Mouse (Mus musculus) CH12.LX (cell line): ENCODE measurements at regions not wholly inside any gene's neighbourhood (a gene's known extent, or its start where the extent isn't known, plus 50 kb on each side); places are given as distances from the start of the nearest gene placed in this dataset.
"Not testable (repeated sequence)": the region's sequence is repeated elsewhere in the genome, so short reads cannot be mapped to it uniquely, and the experiment has no call there.

Experiments
- DNase-seq: peaks from one replicate; pipeline ENCODE4 v3.0.0-alpha.2; 2013; ENCODE audit errors: extremely low read depth
- H3K27ac ChIP-seq: 2 replicates; pipeline ENCODE4 v1.5.1; 2012; ENCODE audit warnings: low read depth, mild to moderate bottlenecking, control low read depth, moderate library complexity; ENCODE audit not compliant: insufficient read depth
- H3K27me3 ChIP-seq: replicated peaks from 2 replicates; pipeline ENCODE3; 2012; ENCODE audit warnings: inconsistent platforms
- H3K36me3 ChIP-seq, 2 experiments: replicated peaks in 1 of 2; 2 replicates each; pipeline versions ENCODE3 to v1.6.1; 2012; ENCODE audit warnings: inconsistent platforms in 1 of 2, low read length in 1 of 2, mild to moderate bottlenecking in 1 of 2, mixed read lengths in 1 of 2, moderate library complexity in 1 of 2; ENCODE audit not compliant: control insufficient read depth in 1 of 2, insufficient read depth in 1 of 2
- H3K4me1 ChIP-seq, 2 experiments: 2 replicates each; pipeline ENCODE4 v1.6.1; 2012; ENCODE audit warnings: inconsistent platforms in 1 of 2, moderate library complexity in 1 of 2; ENCODE audit not compliant: insufficient read depth in 2 of 2, control insufficient read depth in 1 of 2
- H3K4me2 ChIP-seq: 2 replicates; pipeline ENCODE4 v1.6.1; 2012; ENCODE audit warnings: low read depth, mild to moderate bottlenecking, control low read depth; ENCODE audit not compliant: poor library complexity, insufficient read depth, severe bottlenecking
- H3K4me3 ChIP-seq, 3 experiments: fragments of 150-350 bp in 1 of 3; sonication (generic) in 1 of 3; replicated peaks in 1 of 3; 2 replicates each; pipeline versions ENCODE3 to v1.5.1; 2011 to 2012; ENCODE audit warnings: low read depth in 2 of 3, low read length in 2 of 3, mild to moderate bottlenecking in 2 of 3, moderate library complexity in 2 of 3, control low read depth in 1 of 3, improper control_type of control experiment in 1 of 3, inconsistent platforms in 1 of 3, mixed read lengths in 1 of 3; ENCODE audit not compliant: poor library complexity in 1 of 3
- H3K79me2 ChIP-seq: replicated peaks from 2 replicates; pipeline ENCODE4 v1.6.1; 2012; ENCODE audit warnings: mild to moderate bottlenecking, moderate library complexity; ENCODE audit not compliant: control insufficient read depth, poor library complexity, insufficient read depth, severe bottlenecking; ENCODE audit errors: extremely low read depth
- H3K9ac ChIP-seq: 2 replicates; pipeline ENCODE4 v1.6.1; 2012; ENCODE audit warnings: low read depth, mild to moderate bottlenecking, control low read depth, moderate library complexity; ENCODE audit not compliant: insufficient read depth
- H3K9me3 ChIP-seq: replicated peaks from 2 replicates; pipeline ENCODE3; 2012; ENCODE audit warnings: low read length, inconsistent platforms, mixed read lengths
- MAX ChIP-seq: IDR thresholded peaks from 2 replicates; pipeline ENCODE4 v1.6.1; 2011; ENCODE audit warnings: low read length, improper control_type of control experiment
- MAZ ChIP-seq: IDR thresholded peaks from 2 replicates; pipeline ENCODE4 v1.6.1; 2012; ENCODE audit warnings: low read depth, mild to moderate bottlenecking, inconsistent platforms, low read length, improper control_type of control experiment, moderate library complexity
- MXI1 ChIP-seq: IDR thresholded peaks from 2 replicates; pipeline ENCODE4 v1.6.1; 2011; ENCODE audit warnings: mild to moderate bottlenecking, low read depth, low read length, improper control_type of control experiment
- MYC ChIP-seq: IDR thresholded peaks from 2 replicates; pipeline ENCODE4 v1.6.1; 2011; ENCODE audit warnings: low read depth, mild to moderate bottlenecking, improper control_type of control experiment, low read length
- SIN3A ChIP-seq: IDR thresholded peaks from 2 replicates; pipeline ENCODE4 v1.6.1; 2012; ENCODE audit warnings: low read length, improper control_type of control experiment, inconsistent platforms
- UBTF ChIP-seq: IDR thresholded peaks from 2 replicates; pipeline ENCODE4 v1.6.1; 2012; ENCODE audit warnings: low read depth, mild to moderate bottlenecking, inconsistent platforms, low read length, improper control_type of control experiment, moderate library complexity
- ZMIZ1 ChIP-seq: IDR thresholded peaks from 2 replicates; pipeline ENCODE4 v1.6.1; 2012; ENCODE audit warnings: low read depth, mild to moderate bottlenecking, inconsistent platforms, low read length, improper control_type of control experiment
- ZNF384 ChIP-seq: IDR thresholded peaks from 2 replicates; pipeline ENCODE4 v1.6.1; 2012; ENCODE audit warnings: low read depth, low read length, improper control_type of control experiment, inconsistent platforms
- dilution Hi-C: fragments of 300-500 bp; cut with MboI; formaldehyde crosslinking; loops from 2 replicates; pipeline ENCODE4 v1.14.3; 2020; ENCODE audit warnings: low sequenced_read_pairs; ENCODE audit not compliant: extremely low pct_unique_long_range_greater_than_20kb, extremely low pct_ligation_motif_present
- in situ Hi-C: fragments of 300-500 bp; cut with MboI; formaldehyde crosslinking; loops from 3 replicates; pipeline ENCODE4 v1.14.3; 2019; ENCODE audit warnings: low sequenced_read_pairs, low pct_ligation_motif_present, low pct_unique_long_range_greater_than_20kb, mixed read lengths

DNA sequence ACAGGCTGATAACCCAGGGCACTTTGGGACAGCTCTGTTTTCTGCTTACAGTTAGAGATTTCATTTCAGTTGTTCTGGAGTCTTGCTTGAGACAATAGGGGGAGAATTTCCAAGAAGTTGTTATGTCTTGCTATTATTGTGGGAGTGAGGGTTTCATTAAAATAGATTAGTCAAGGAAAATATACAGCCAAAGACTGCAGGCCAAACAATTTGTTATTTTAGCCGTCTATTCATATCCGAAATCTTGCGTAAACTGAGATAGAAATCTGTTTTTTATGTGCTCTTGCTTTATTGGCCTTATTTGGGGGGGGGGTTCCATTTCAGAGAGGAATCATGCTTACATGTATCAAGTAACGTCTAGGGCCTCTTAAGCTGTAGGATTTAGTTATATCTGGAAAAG lies 339.3 kb upstream of the Nrsn1 start:
- Histone ChIP-seq H3K79me2 (no peaks in the 10 kb centered on the region), H3K9me3 (no peaks in the 10 kb centered on the region), H3K27ac (no peak overlapping the region), H3K27me3 (no peaks in the 10 kb centered on the region), H3K4me1 (no peaks in the 10 kb centered on the region), H3K4me2 (no peak overlapping the region), H3K4me3 (no peak overlapping the region), H3K9ac (no peak overlapping the region), H3K36me3 (no peaks in the 10 kb centered on the region)
- TF ChIP-seq MYC = no peak
- in situ Hi-C loops (no loop called here), dilution Hi-C loops (no loop called here)
- DNase-seq = no peak

- no peak for TF ChIP-seq ZMIZ1
- no peak for TF ChIP-seq MAZ
- TF ChIP-seq UBTF = no peak
- TF ChIP-seq, all 38 proteins: peak for 0
- Histone ChIP-seq H3K36me3 (no peaks in the 10 kb centered on the region), H3K9me3 (no peaks in the 10 kb centered on the region), H3K9ac (no peak overlapping the region), H3K4me2 (no peak overlapping the region), H3K4me1 (no peaks in the 10 kb centered on the region), H3K27me3 (no peaks in the 10 kb centered on the region), H3K4me3 (no peak overlapping the region), H3K79me2 (no peaks in the 10 kb centered on the region), H3K27ac (no peak overlapping the region)
- dilution Hi-C loops (no loop called here), in situ Hi-C loops (no loop called here)
- no peak for DNase-seq
These were observed 338.9 kb upstream of the Nrsn1 start for GRCm38 (mm10) chr13:25609241-25609640.

- H3K4me3 ChIP-seq, H3K9ac ChIP-seq, H3K9me3 ChIP-seq, H3K4me1 ChIP-seq, H3K36me3 ChIP-seq, H3K79me2 ChIP-seq, dilution Hi-C loops, H3K4me2 ChIP-seq, H3K27ac ChIP-seq, DNase-seq, H3K27me3 ChIP-seq, in situ Hi-C loops: not testable (repeated sequence)
These were observed 331.0 kb upstream of the Nrsn1 start for GRCm38 (mm10) chr13:25601351-25601750.

- Histone ChIP-seq H3K27me3 (no peaks in the 10 kb centered on the region), H3K27ac (no peak overlapping the region), H3K79me2 (no peaks in the 10 kb centered on the region), H3K9me3 (no peaks in the 10 kb centered on the region), H3K36me3 (no peaks in the 10 kb centered on the region), H3K9ac (no peak overlapping the region), H3K4me2 (no peak overlapping the region), H3K4me3 (no peak overlapping the region), H3K4me1 (no peaks in the 10 kb centered on the region)
- no peak for DNase-seq
- in situ Hi-C loops (no loop called here), dilution Hi-C loops (no loop called here)
- TF ChIP-seq ZNF384 (no peak), MXI1 (no peak), SIN3A (no peak), MAX (no peak), MYC (no peak)
These were observed 324.3 kb upstream of the Nrsn1 start for GRCm38 (mm10) chr13:25594629-25595028.
